Mouse (Mus musculus) hindbrain, embryonic 13.5 days (tissue): ENCODE measurements at regions not wholly inside any gene's neighbourhood (a gene's known extent, or its start where the extent isn't known, plus 50 kb on each side); places are given as distances from the start of the nearest gene placed in this dataset.

Experiments used
- ATAC-seq: fragments of 200-750 bp; cut with Nextera tagmentation; 2 replicates; pipeline ENCODE4 v1.8.0; 2017; ENCODE audit warnings: moderate TSS enrichment; ENCODE audit not compliant: low FRiP score
- H3K27ac ChIP-seq: fragments of 300-500 bp; sonication (generic); 2 replicates; pipeline ENCODE4 v1.5.1; 2015; ENCODE audit warnings: inconsistent platforms, mild to moderate bottlenecking, moderate library complexity
- H3K27me3 ChIP-seq: fragments of 300-500 bp; sonication (generic); 2 replicates; pipeline ENCODE4 v1.6.1; 2015; ENCODE audit warnings: mild to moderate bottlenecking, inconsistent platforms
- H3K36me3 ChIP-seq: fragments of 300-500 bp; sonication (generic); 2 replicates; pipeline ENCODE4 v1.6.1; 2015; ENCODE audit warnings: mild to moderate bottlenecking, inconsistent platforms
- H3K4me1 ChIP-seq: fragments of 300-500 bp; sonication (generic); replicated peaks from 2 replicates; pipeline ENCODE4 v1.6.1; 2015; ENCODE audit warnings: inconsistent platforms
- H3K4me2 ChIP-seq: fragments of 300-500 bp; sonication (generic); 2 replicates; pipeline ENCODE4 v1.6.1; 2015; ENCODE audit warnings: inconsistent platforms, mild to moderate bottlenecking, moderate library complexity
- H3K4me3 ChIP-seq: fragments of 300-500 bp; sonication (generic); 2 replicates; pipeline ENCODE4 v1.5.1; 2015; ENCODE audit warnings: mild to moderate bottlenecking, inconsistent platforms
- H3K9ac ChIP-seq: fragments of 300-500 bp; sonication (generic); 2 replicates; pipeline ENCODE4 v1.6.1; 2015; ENCODE audit warnings: mild to moderate bottlenecking, inconsistent platforms
- H3K9me3 ChIP-seq: fragments of 300-500 bp; sonication (generic); 2 replicates; pipeline ENCODE4 v1.6.1; 2016; ENCODE audit warnings: inconsistent platforms
- WGBS: fragments of 180-500 bp; shearing (Covaris S2); methylation state at CpG from one replicate; pipeline ENCODE4 v1.1.7; 2015; 5-methylcytosine and 5-hydroxymethylcytosine counted together

GRCm38 (mm10) chr6:27211953-27212352 lies 923.0 kb downstream of the Grm8 start:
- Histone ChIP-seq H3K36me3 (no peaks in the 10 kb centered on the region), H3K4me3 (no peak overlapping the region), H3K9me3 (no peaks in the 10 kb centered on the region), H3K9ac (no peak overlapping the region), H3K4me1 (no peaks in the 10 kb centered on the region), H3K27me3 (no peaks in the 10 kb centered on the region), H3K4me2 (no peak overlapping the region), H3K27ac (no peak overlapping the region)
- WGBS: 75% methylated on average over 4 of the region's 4 CpGs
- no peak for ATAC-seq

GRCm38 (mm10) chr6:27161643-27162042 lies 973.3 kb downstream of the Grm8 start:
- Histone ChIP-seq H3K27ac (no peak overlapping the region), H3K36me3 (no peaks in the 10 kb centered on the region), H3K4me3 (no peak overlapping the region), H3K27me3 (no peaks in the 10 kb centered on the region), H3K9ac (no peak overlapping the region), H3K4me1 (no peaks in the 10 kb centered on the region), H3K4me2 (no peak overlapping the region), H3K9me3 (no peaks in the 10 kb centered on the region)
- 66% methylated on average over 2 of the region's 2 CpGs for WGBS
- peak; percentile 79 for ATAC-seq
